Mouse (Mus musculus) forebrain, embryonic 12.5 days (tissue): ENCODE measurements around the gene Olfr1443. TPM values are rescaled to one million over a fixed set of nuclear protein-coding genes. Genes with fewer than 3 reads are reported as not detected.

Source experiments
- polyA plus RNA-seq: library from polyadenylated mRNA; unstranded; fragments of >200 nt; fragmentation: Nextera tagmentation; extraction: Ambion mirVana; gene quantifications from 2 replicates; pipeline ENCODE4 v1.2.1, GENCODE M21; 2016

Olfr1443 gene
- polyA plus RNA-seq, 1 experiment from 2014 or later: not detected

Other genes starting within 250 kb of the Olfr1443 start
- 0.37 and 0.55 TPM in 2 replicates for gene Mpeg1, start 217.3 kb upstream of the Olfr1443 start, polyA plus RNA-seq
- gene Dtx4, start 176.7 kb upstream of the Olfr1443 start, polyA plus RNA-seq: 34.2 and 37.4 TPM in 2 replicates
- gene Fam111a, start 132.4 kb upstream of the Olfr1443 start, polyA plus RNA-seq: 17.9 and 18.4 TPM in 2 replicates
- gene Gm4952, start 78.1 kb upstream of the Olfr1443 start, polyA plus RNA-seq: not detected in 2 replicates
- gene Glyat, start 44.8 kb upstream of the Olfr1443 start, polyA plus RNA-seq: not detected in 2 replicates
- gene Olfr1442, start 7.7 kb upstream of the Olfr1443 start, polyA plus RNA-seq: not detected in 2 replicates
- gene Keg1, start 17.7 kb downstream of the Olfr1443 start, polyA plus RNA-seq: not detected in 2 replicates
- 1.8 and 2.2 TPM in 2 replicates for gene Cntf, start 87.5 kb downstream of the Olfr1443 start, polyA plus RNA-seq
- gene Zfp91, start 118.0 kb downstream of the Olfr1443 start, polyA plus RNA-seq: 22.1 and 23.0 TPM in 2 replicates
- gene Lpxn, start 118.1 kb downstream of the Olfr1443 start, polyA plus RNA-seq: 0.87 and 1.1 TPM in 2 replicates
- not detected in 2 replicates for gene Gm5244, start 168.6 kb downstream of the Olfr1443 start, polyA plus RNA-seq
- gene Olfr1444, start 179.2 kb downstream of the Olfr1443 start, polyA plus RNA-seq: not detected in 2 replicates
- gene Olfr1445, start 205.7 kb downstream of the Olfr1443 start, polyA plus RNA-seq: not detected in 2 replicates
- not detected in 2 replicates for gene Olfr1446, start 215.4 kb downstream of the Olfr1443 start, polyA plus RNA-seq
- not detected in 2 replicates for gene Olfr1447, start 225.6 kb downstream of the Olfr1443 start, polyA plus RNA-seq
- not detected in 2 replicates for gene Olfr1448, start 246.3 kb downstream of the Olfr1443 start, polyA plus RNA-seq